Mouse (Mus musculus): ENCODE data around the gene Tbc1d2. TPM values are rescaled to one million over a fixed set of nuclear protein-coding genes. Genes with fewer than 3 reads are reported as not detected.

Tbc1d2 gene
- polyA plus RNA-seq, 1 experiment = 6.1 TPM

DNA sequence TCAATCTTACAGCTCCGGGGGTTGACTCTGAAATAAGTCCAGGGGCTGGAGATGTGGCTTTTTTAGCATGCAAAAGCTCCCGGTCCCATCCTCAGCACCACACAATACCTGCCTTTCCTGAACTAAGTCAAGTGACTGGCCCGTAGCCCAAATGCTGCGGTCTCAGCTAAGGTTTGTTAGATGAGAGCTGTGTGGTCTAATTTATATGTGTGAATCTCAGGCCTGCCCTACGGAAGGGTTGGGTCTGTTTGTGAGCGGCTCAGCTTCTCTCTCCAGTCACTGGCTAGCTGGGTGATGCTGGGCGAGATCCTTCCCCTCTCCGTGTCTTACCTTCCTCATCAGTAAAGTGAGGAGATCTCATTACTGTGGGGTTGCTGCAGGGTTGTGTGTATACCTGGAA is 81.8 kb downstream of the Tbc1d2 start:
- TF ChIP-seq CTCF (conservative IDR thresholded peaks at IDR 0.05; ENCODE audit: insufficient read depth, insufficient read length, low read depth, low read length) = no peak
- no peak for TF ChIP-seq POLR2A (IDR thresholded peaks at IDR 0.05; ENCODE audit: low read depth, low read length)
- H3K27ac ChIP-seq (ENCODE audit: insufficient read depth, low read depth, low read length) = no peak overlapping the region
- no peak overlapping the region for H3K4me3 ChIP-seq (ENCODE audit: insufficient read depth, low read depth, low read length)
- no peaks in the 10 kb centered on the region for H3K27me3 ChIP-seq (replicated peaks; ENCODE audit: control insufficient read depth, insufficient read depth, low read length)
- WGBS = 88% methylated on average over 8 of the region's 8 CpGs
- DNase-seq = no peak
- no peaks in the 10 kb centered on the region for H3K36me3 ChIP-seq (ENCODE audit: control insufficient read depth, insufficient read depth, low read length)
- no peaks in the 10 kb centered on the region for H3K4me1 ChIP-seq (ENCODE audit: control insufficient read depth, insufficient read depth, low read length)

DNA sequence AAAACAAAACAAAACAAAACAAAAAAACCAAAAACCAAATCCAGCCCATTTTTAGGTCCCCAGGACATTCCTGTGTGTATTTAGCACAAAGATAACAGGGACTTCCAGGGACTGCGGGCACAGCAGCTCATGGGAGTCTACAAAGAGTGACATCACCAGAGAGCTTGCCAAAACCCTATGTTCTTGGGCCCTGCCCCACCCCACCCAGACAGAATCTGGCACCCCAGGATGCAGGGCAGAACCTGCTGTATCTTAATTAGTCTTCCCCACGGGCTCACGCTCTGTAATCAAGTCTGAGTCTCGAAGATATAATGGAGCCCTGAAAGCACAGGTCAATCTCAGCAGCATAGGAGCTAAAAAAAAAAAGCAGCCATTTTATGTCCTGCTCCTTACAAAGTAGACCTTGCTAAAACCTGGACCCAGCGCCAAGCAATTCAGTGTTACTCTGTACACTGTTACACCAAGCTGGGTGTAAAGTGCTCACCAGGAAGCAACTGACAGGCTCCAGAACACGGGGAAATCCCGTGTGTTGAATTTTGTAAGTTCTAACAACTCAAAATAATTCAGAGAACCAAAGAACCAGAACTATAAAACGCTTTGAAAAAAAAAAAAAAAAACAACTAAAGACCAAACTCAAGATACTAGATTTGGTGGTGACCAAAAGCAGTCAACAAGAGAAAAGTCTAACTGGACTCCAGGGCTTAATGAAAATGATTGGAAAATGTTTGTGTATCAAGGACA is 82.9 kb downstream of the Tbc1d2 start:
- H3K4me1 ChIP-seq (ENCODE audit: control insufficient read depth, insufficient read depth, low read length) = no peaks in the 10 kb centered on the region
- 73% methylated on average over 8 of the region's 8 CpGs for WGBS
- DNase-seq = no peak
- no peak overlapping the region for H3K4me3 ChIP-seq (ENCODE audit: insufficient read depth, low read depth, low read length)
- no peaks in the 10 kb centered on the region for H3K36me3 ChIP-seq (ENCODE audit: control insufficient read depth, insufficient read depth, low read length)
- H3K27ac ChIP-seq (ENCODE audit: insufficient read depth, low read depth, low read length) = no peak overlapping the region
- no peaks in the 10 kb centered on the region for H3K27me3 ChIP-seq (replicated peaks; ENCODE audit: control insufficient read depth, insufficient read depth, low read length)
- TF ChIP-seq POLR2A (IDR thresholded peaks at IDR 0.05; ENCODE audit: low read depth, low read length) = no peak
- TF ChIP-seq CTCF (conservative IDR thresholded peaks at IDR 0.05; ENCODE audit: insufficient read depth, insufficient read length, low read depth, low read length) = no peak

DNA sequence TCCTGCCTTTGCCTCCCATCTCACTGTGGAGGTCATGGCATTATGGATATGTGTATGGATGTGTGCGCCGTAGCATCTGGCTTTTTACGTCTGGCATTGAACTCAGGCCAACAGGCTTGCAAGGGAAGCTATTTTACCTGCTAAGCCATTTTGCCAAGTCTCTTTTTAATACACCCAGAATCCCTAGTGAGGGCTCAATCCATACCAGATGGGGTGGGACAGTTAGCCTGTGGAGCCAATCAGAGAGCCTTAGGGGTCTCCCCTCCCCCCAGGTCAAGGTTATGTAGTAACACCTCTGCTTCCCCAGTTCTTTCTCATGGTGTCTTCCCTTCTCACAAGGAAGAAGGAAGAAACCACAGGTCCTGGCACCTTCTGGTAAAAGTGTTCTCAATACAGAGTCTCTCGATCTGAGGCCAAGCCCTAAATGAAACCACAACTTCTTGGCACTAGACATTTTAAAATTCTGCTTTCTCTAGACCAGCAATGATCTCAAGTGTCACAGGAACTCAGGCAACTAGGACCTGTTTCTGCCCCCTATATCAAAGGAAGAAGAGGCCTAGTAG is 84.5 kb downstream of the Tbc1d2 start:
- H3K36me3 ChIP-seq (ENCODE audit: control insufficient read depth, insufficient read depth, low read length) = no peaks in the 10 kb centered on the region
- H3K4me1 ChIP-seq (ENCODE audit: control insufficient read depth, insufficient read depth, low read length) = no peaks in the 10 kb centered on the region
- no peak overlapping the region for H3K4me3 ChIP-seq (ENCODE audit: insufficient read depth, low read depth, low read length)
- TF ChIP-seq POLR2A (IDR thresholded peaks at IDR 0.05; ENCODE audit: low read depth, low read length) (no peak), CTCF (conservative IDR thresholded peaks at IDR 0.05; ENCODE audit: insufficient read depth, insufficient read length, low read depth, low read length) (no peak)
- no peak for DNase-seq
- H3K27ac ChIP-seq (ENCODE audit: insufficient read depth, low read depth, low read length) = no peak overlapping the region
- H3K27me3 ChIP-seq (replicated peaks; ENCODE audit: control insufficient read depth, insufficient read depth, low read length) = no peaks in the 10 kb centered on the region
- WGBS = 90% methylated on average over 4 of the region's 4 CpGs

- WGBS = 89% methylated on average over 4 of the region's 4 CpGs
- no peaks in the 10 kb centered on the region for H3K4me1 ChIP-seq (ENCODE audit: control insufficient read depth, insufficient read depth, low read length)
- no peak overlapping the region for H3K27ac ChIP-seq (ENCODE audit: insufficient read depth, low read depth, low read length)
- H3K36me3 ChIP-seq (ENCODE audit: control insufficient read depth, insufficient read depth, low read length) = no peaks in the 10 kb centered on the region
- H3K4me3 ChIP-seq (ENCODE audit: insufficient read depth, low read depth, low read length) = no peak overlapping the region
- TF ChIP-seq CTCF (conservative IDR thresholded peaks at IDR 0.05; ENCODE audit: insufficient read depth, insufficient read length, low read depth, low read length) (no peak), POLR2A (IDR thresholded peaks at IDR 0.05; ENCODE audit: low read depth, low read length) (no peak)
- no peaks in the 10 kb centered on the region for H3K27me3 ChIP-seq (replicated peaks; ENCODE audit: control insufficient read depth, insufficient read depth, low read length)
- no peak for DNase-seq
These were observed 85.8 kb downstream of the Tbc1d2 start for GRCm38 (mm10) chr4:46564247-46564646.

DNA sequence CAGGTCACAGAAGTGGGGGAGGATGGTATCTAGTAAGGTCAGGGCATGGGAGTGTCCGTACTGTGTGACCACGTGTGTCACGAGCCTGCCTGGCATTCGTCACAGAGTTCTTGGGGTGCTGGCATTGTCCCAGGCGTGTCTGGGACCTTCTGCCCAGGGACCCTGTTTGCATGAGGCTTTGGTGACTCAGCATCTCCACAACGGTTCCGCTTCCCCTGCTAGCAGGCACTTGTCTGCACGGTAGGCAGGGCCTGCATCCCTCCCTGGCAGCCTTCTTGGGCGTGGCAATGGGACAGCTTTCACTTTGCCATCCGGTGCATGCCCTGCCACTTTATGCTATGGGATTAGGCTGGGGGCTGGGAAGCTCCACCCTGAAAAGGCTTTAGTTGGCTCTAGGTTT is 86.2 kb downstream of the Tbc1d2 start:
- Histone ChIP-seq H3K4me1 (ENCODE audit: control insufficient read depth, insufficient read depth, low read length) (no peaks in the 10 kb centered on the region), H3K27me3 (replicated peaks; ENCODE audit: control insufficient read depth, insufficient read depth, low read length) (no peaks in the 10 kb centered on the region), H3K36me3 (ENCODE audit: control insufficient read depth, insufficient read depth, low read length) (no peaks in the 10 kb centered on the region), H3K27ac (ENCODE audit: insufficient read depth, low read depth, low read length) (no peak overlapping the region), H3K4me3 (ENCODE audit: insufficient read depth, low read depth, low read length) (no peak overlapping the region)
- DNase-seq = peak; percentile 24
- 55% methylated on average over 10 of the region's 10 CpGs for WGBS
- TF ChIP-seq CTCF (conservative IDR thresholded peaks at IDR 0.05; ENCODE audit: insufficient read depth, insufficient read length, low read depth, low read length) (no peak), POLR2A (IDR thresholded peaks at IDR 0.05; ENCODE audit: low read depth, low read length) (no peak)

DNA sequence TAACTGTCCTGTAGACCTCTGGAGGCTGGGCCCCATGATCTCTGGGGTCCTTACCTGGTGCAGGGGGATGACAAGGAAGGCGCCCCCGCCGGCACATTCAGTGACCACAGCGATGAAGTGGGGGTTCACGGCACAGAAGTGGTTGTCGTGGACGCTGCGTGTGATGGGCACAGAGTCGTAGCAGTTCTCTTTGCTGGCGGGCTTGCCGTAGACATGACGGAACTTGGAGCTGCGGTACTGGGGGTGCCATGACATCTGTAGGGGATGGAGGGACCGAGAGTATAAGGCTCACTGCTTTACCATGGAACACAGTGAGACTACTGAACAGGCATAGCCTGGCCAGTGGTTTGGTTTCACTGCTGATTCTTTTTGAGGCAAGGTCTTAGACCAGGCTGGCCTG is 87.2 kb downstream of the Tbc1d2 start:
- Histone ChIP-seq H3K4me3 (ENCODE audit: insufficient read depth, low read depth, low read length) (no peak overlapping the region), H3K27me3 (replicated peaks; ENCODE audit: control insufficient read depth, insufficient read depth, low read length) (no peaks in the 10 kb centered on the region), H3K4me1 (ENCODE audit: control insufficient read depth, insufficient read depth, low read length) (no peaks in the 10 kb centered on the region), H3K27ac (ENCODE audit: insufficient read depth, low read depth, low read length) (no peak overlapping the region), H3K36me3 (ENCODE audit: control insufficient read depth, insufficient read depth, low read length) (no peaks in the 10 kb centered on the region)
- DNase-seq = no peak
- 96% methylated on average over 14 of the region's 14 CpGs for WGBS
- TF ChIP-seq POLR2A (IDR thresholded peaks at IDR 0.05; ENCODE audit: low read depth, low read length) = no peak
- no peak for TF ChIP-seq CTCF (conservative IDR thresholded peaks at IDR 0.05; ENCODE audit: insufficient read depth, insufficient read length, low read depth, low read length)

GRCm38 (mm10) chr4:46562037-46562436 is 88.0 kb downstream of the Tbc1d2 start:
- no peaks in the 10 kb centered on the region for H3K36me3 ChIP-seq (ENCODE audit: control insufficient read depth, insufficient read depth, low read length)
- no peak overlapping the region for H3K27ac ChIP-seq (ENCODE audit: insufficient read depth, low read depth, low read length)
- H3K4me1 ChIP-seq (ENCODE audit: control insufficient read depth, insufficient read depth, low read length) = no peaks in the 10 kb centered on the region
- no peaks in the 10 kb centered on the region for H3K27me3 ChIP-seq (replicated peaks; ENCODE audit: control insufficient read depth, insufficient read depth, low read length)
- DNase-seq = no peak
- no peak overlapping the region for H3K4me3 ChIP-seq (ENCODE audit: insufficient read depth, low read depth, low read length)
- WGBS = 88% methylated on average over 5 of the region's 5 CpGs
- TF ChIP-seq POLR2A (IDR thresholded peaks at IDR 0.05; ENCODE audit: low read depth, low read length) (no peak), CTCF (conservative IDR thresholded peaks at IDR 0.05; ENCODE audit: insufficient read depth, insufficient read length, low read depth, low read length) (no peak)
